Mouse (Mus musculus): Measurements from ENCODE around the gene Rptor. TPM values are rescaled to one million over a fixed set of nuclear protein-coding genes. Genes with fewer than 3 reads are reported as not detected.

Gene Rptor
- polyA plus RNA-seq, 1 experiment from 2014 or later = 4.9 TPM

DNA sequence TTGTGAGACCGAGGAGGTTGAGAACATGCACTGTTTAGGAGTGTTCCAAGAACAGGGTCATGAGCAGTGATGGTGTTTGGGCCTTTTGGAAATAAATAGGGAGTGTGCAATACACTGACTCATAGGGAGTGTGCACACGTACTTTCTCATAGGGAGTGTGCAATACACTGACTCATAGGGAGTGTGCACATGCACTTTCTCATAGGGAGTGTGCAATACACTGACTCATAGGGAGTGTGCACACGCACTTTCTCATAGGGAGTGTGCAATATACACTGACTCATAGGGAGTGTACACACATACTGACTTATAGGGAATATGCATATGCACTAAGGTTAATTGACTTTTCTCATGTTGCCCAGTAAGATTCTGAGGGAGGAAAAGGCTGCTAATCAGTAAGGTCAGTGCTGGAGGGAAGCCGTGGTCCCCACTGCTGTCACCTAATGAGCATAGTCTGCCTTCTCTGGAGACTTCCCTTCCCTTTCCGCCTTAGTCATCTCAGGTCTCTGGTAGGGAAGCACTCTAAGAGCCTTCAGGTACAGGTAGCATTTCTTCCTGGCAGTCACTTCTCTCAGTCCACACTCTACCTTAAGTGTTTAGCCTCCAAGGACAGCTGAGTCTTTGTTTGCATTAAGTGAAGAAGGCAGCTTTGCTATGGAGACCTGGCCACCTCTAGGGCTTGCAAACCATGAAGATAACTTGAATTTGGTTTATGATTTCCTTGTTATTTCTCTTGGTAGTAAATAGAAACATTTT lies 113.3 kb downstream of the Rptor start:
- Histone ChIP-seq H3K27ac (replicated peaks) (no peak overlapping the region), H3K9ac (no peak overlapping the region), H3K27me3 (no peaks in the 10 kb centered on the region), H3K4me2 (no peak overlapping the region), H3K4me1 (replicated peaks) (peaks cover 4% of the 10 kb centered on the region), H3K36me3 (replicated peaks) (0 out of 2 replicates have a peak, but pooled peaks cover 4% of the 10 kb centered on the region), H3K9me3 (replicated peaks) (no peaks in the 10 kb centered on the region), H3K4me3 (replicated peaks) (no peak overlapping the region)
- ATAC-seq (ENCODE audit: insufficient read depth) = no peak; the same call in 1 of the 2 replicates
- 67% methylated on average over 5 of the region's 5 CpGs for WGBS (ENCODE audit: insufficient replicate concordance)

- Histone ChIP-seq H3K9ac (no peak overlapping the region), H3K4me1 (replicated peaks) (peaks cover 4% of the 10 kb centered on the region), H3K9me3 (replicated peaks) (no peaks in the 10 kb centered on the region), H3K27ac (replicated peaks) (no peak overlapping the region), H3K27me3 (no peaks in the 10 kb centered on the region), H3K36me3 (replicated peaks) (0 out of 2 replicates have a peak, but pooled peaks cover 4% of the 10 kb centered on the region), H3K4me3 (replicated peaks) (no peak overlapping the region), H3K4me2 (no peak overlapping the region)
- 81% methylated on average over 3 of the region's 3 CpGs for WGBS (ENCODE audit: insufficient replicate concordance)
- no peak for ATAC-seq (ENCODE audit: insufficient read depth)
Measured at GRCm38 (mm10) chr11:119718115-119718514, 115.4 kb downstream of the Rptor start.

DNA sequence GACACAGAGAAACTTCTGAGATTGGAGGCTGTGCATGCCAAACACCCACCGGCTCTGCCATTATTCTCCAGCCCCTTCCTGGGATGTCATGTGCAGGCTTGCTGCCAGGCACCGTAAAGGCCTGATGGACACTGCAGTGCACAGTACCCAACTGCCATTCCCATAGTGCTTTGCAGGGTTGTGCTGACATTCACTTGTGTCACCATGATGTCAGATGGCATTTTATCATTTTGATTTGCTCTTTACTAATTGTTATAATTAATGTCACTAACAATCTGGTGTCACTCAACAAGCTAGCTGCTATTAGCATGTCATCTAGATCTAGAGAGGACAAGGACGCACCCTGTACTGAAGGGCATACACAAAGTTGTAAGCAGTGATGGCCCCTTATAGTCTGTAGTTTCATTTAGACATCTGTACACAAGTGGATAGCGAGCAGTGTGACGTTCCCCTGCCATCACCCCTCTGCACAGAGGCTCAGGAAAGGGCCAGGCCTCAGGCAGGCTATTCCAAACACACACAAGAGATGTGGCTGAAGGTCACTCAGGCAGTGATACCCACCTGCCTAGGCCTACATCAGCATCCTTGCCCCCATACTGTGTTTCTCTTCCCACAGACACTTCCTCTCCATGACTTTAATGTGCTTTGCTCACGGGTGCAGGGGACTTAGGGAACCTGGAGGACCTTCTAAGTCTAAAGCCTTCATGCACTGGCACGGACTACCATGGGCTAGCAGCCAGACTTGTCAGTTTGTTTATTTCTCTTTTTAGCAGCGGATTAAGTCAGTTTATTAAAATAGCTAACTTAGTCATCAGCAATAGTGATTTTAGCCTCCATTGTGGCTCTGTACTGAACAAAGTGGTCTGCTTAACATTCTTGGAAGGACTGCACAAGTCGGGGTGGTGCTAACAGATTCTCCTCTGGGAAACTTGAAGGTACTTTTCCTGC lies 117.7 kb downstream of the Rptor start:
- no peak overlapping the region for H3K4me3 ChIP-seq (replicated peaks)
- 72% methylated on average over 9 of the region's 9 CpGs for WGBS (ENCODE audit: insufficient replicate concordance)
- ATAC-seq (ENCODE audit: insufficient read depth) = no peak
- H3K9ac ChIP-seq = no peak overlapping the region
- peaks cover 9% of the 10 kb centered on the region; the same call in 1 of the 2 replicates for H3K36me3 ChIP-seq (replicated peaks)
- H3K4me2 ChIP-seq = no peak overlapping the region
- H3K27ac ChIP-seq (replicated peaks) = no peak overlapping the region
- H3K9me3 ChIP-seq (replicated peaks) = no peaks in the 10 kb centered on the region
- H3K4me1 ChIP-seq (replicated peaks) = peaks cover 17% of the 10 kb centered on the region
- H3K27me3 ChIP-seq = no peaks in the 10 kb centered on the region

DNA sequence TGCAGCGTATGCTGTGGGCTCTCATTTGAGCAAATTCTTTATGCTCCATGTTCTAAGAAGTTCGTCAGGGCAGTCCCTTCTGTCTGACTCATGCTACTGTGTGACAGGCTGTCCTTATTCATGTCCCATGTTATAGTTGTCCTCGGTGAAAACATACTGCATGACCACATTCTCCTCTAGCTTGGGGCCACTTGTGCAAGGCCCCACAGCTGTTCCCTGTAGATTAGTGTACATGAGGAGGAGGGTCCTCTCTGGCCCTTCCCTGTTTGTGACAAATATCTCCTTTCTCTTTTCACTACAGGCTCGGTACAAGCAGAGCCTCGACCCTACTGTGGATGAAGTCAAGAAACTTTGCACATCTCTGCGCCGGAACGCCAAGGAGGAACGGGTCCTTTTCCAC lies 122.0 kb downstream of the Rptor start:
- Histone ChIP-seq H3K36me3 (replicated peaks) (peaks cover 7% of the 10 kb centered on the region; the same call in 1 of the 2 replicates), H3K4me1 (replicated peaks) (peaks cover 17% of the 10 kb centered on the region), H3K27me3 (no peaks in the 10 kb centered on the region), H3K27ac (replicated peaks) (no peak overlapping the region), H3K9ac (no peak overlapping the region), H3K4me2 (no peak overlapping the region), H3K9me3 (replicated peaks) (no peaks in the 10 kb centered on the region), H3K4me3 (replicated peaks) (no peak overlapping the region)
- 59% methylated on average over 9 of the region's 9 CpGs for WGBS (ENCODE audit: insufficient replicate concordance)
- 0 out of 2 replicates have a peak, but pooled peaks have one; percentile 37 for ATAC-seq (ENCODE audit: insufficient read depth)

- H3K36me3 ChIP-seq (replicated peaks) = no peaks in the 10 kb centered on the region
- no peak overlapping the region for H3K9ac ChIP-seq
- H3K4me1 ChIP-seq (replicated peaks) = peaks cover 6% of the 10 kb centered on the region; the same call in 1 of the 2 replicates
- H3K4me2 ChIP-seq = no peak overlapping the region
- H3K27ac ChIP-seq (replicated peaks) = no peak overlapping the region
- no peak overlapping the region for H3K4me3 ChIP-seq (replicated peaks)
- 71% methylated on average over 5 of the region's 5 CpGs for WGBS (ENCODE audit: insufficient replicate concordance)
- no peaks in the 10 kb centered on the region for H3K27me3 ChIP-seq
- no peaks in the 10 kb centered on the region for H3K9me3 ChIP-seq (replicated peaks)
- ATAC-seq (ENCODE audit: insufficient read depth) = no peak
Measured at GRCm38 (mm10) chr11:119731382-119731781, 128.7 kb downstream of the Rptor start.

- Histone ChIP-seq H3K4me2 (no peak overlapping the region), H3K27me3 (no peaks in the 10 kb centered on the region), H3K27ac (replicated peaks) (no peak overlapping the region), H3K4me1 (replicated peaks) (peaks cover 6% of the 10 kb centered on the region; the same call in 1 of the 2 replicates), H3K9ac (no peak overlapping the region), H3K4me3 (replicated peaks) (no peak overlapping the region), H3K36me3 (replicated peaks) (no peaks in the 10 kb centered on the region), H3K9me3 (replicated peaks) (no peaks in the 10 kb centered on the region)
- no peak for ATAC-seq (ENCODE audit: insufficient read depth)
- WGBS (ENCODE audit: insufficient replicate concordance) = 89% methylated on average over 1 of the region's 1 CpGs
Measured at GRCm38 (mm10) chr11:119732362-119732761, 129.7 kb downstream of the Rptor start.

DNA sequence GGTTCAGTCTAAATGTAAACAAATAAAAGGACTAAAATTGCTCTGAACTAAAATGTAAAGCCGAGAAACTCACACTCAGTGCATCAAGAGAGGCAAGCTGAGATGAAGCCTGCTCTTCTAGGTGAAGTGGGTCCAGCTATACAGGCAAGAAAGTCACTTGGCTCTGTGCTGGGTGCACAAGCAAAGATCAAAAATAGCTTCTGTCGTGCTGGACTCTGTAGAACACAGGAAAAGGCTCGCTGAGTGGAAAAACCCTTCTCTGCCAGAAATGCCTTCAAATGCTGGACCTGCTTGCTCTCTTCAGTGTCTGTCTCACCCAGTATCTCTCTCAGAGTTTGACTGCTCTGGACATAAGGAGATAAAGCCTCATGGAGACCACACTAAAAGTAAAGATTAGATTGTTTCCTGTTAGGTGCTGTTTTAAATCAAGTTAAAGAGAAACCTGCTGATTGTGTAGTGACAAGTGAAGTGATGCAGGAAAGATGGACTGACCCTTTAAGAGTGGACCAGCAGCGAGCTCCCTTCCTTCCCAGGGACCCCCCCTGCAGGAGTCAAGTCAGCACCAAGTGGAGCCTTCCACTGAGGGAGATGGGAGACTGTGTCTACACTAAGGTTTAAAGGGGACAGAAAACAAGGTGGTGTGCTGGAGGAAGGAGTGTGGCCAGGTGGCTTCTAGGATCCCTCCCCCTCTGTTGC lies 130.4 kb downstream of the Rptor start:
- Histone ChIP-seq H3K4me2 (no peak overlapping the region), H3K4me1 (replicated peaks) (peaks cover 6% of the 10 kb centered on the region; the same call in 1 of the 2 replicates), H3K9ac (no peak overlapping the region), H3K36me3 (replicated peaks) (no peaks in the 10 kb centered on the region), H3K4me3 (replicated peaks) (no peak overlapping the region), H3K27me3 (no peaks in the 10 kb centered on the region), H3K27ac (replicated peaks) (no peak overlapping the region), H3K9me3 (replicated peaks) (no peaks in the 10 kb centered on the region)
- no peak for ATAC-seq (ENCODE audit: insufficient read depth)
- WGBS (ENCODE audit: insufficient replicate concordance) = 37% methylated on average over 4 of the region's 4 CpGs

- Histone ChIP-seq H3K4me2 (no peak overlapping the region), H3K4me3 (replicated peaks) (no peak overlapping the region), H3K9ac (no peak overlapping the region), H3K36me3 (replicated peaks) (no peaks in the 10 kb centered on the region), H3K9me3 (replicated peaks) (no peaks in the 10 kb centered on the region), H3K27me3 (no peaks in the 10 kb centered on the region), H3K4me1 (replicated peaks) (peaks cover 6% of the 10 kb centered on the region; the same call in 1 of the 2 replicates), H3K27ac (replicated peaks) (no peak overlapping the region)
- ATAC-seq (ENCODE audit: insufficient read depth) = no peak
- WGBS (ENCODE audit: insufficient replicate concordance) = 78% methylated on average over 7 of the region's 7 CpGs
Measured at GRCm38 (mm10) chr11:119733657-119733990, 130.9 kb downstream of the Rptor start.

GRCm38 (mm10) chr11:119735152-119735551 lies 132.4 kb downstream of the Rptor start:
- 81% methylated on average over 2 of the region's 2 CpGs for whole genome bisulfite sequencing (ENCODE audit: insufficient replicate concordance)
- Histone ChIP-seq H3K9ac (no peak overlapping the region), H3K27ac (replicated peaks) (no peak overlapping the region), H3K4me3 (replicated peaks) (no peak overlapping the region), H3K36me3 (replicated peaks) (no peaks in the 10 kb centered on the region), H3K4me2 (no peak overlapping the region), H3K4me1 (replicated peaks) (peaks cover 9% of the 10 kb centered on the region; the same call in 1 of the 2 replicates), H3K9me3 (replicated peaks) (no peaks in the 10 kb centered on the region), H3K27me3 (no peaks in the 10 kb centered on the region)
- ATAC-seq (ENCODE audit: insufficient read depth) = no peak

DNA sequence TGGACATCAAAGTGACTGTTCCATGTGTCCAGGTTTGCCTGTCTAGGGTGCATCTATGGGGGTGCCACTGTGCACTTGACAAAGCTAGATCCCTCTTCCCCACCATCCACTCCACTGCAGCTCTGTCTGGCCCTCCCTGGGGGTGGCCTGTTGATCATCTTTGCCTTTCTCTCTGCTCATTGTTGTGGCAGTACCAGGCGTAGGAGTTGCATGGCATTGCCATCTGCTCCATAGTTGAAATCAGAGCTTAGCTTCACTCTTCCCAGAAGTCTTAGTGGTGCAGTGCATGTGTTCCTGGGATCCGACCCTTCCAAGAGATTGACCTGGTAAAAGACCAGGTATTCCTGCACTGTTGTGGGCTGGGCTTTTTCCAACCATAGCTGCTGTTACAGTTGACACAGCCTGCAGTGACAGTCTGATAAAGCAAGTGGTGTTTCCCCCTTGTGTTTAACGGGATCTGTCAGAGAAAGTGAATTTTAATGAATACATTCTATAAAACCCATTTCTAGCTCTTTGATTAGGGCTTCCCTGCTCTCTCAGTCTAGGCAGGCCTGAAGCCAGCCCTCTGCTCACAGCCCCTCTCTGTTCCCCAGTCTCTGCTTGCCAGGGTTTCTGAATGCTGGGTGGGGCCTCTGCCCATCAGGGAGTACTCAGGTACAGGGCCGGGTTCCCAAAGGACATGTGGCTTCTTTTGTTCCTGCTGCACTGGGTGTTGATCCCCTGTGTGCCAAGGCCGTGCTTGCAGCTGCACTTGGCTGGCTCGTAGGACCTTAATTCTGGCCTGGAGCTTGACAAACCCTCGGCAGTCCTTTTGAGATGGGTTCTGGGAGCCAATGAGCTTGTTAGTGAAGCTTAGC lies 136.5 kb downstream of the Rptor start:
- 0 out of 2 replicates have a peak, but pooled peaks cover 3% of the 10 kb centered on the region for H3K4me1 ChIP-seq (replicated peaks)
- no peak overlapping the region for H3K9ac ChIP-seq
- H3K9me3 ChIP-seq (replicated peaks) = no peaks in the 10 kb centered on the region
- no peak for ATAC-seq (ENCODE audit: insufficient read depth)
- no peak overlapping the region for H3K4me3 ChIP-seq (replicated peaks)
- 65% methylated on average over 7 of the region's 7 CpGs for WGBS (ENCODE audit: insufficient replicate concordance)
- peaks cover 4% of the 10 kb centered on the region; the same call in 1 of the 2 replicates for H3K36me3 ChIP-seq (replicated peaks)
- H3K27me3 ChIP-seq = no peaks in the 10 kb centered on the region
- H3K27ac ChIP-seq (replicated peaks) = no peak overlapping the region
- no peak overlapping the region for H3K4me2 ChIP-seq
